Mouse (Mus musculus): ENCODE data around the gene Rock2.

Gene Rock2

DNA sequence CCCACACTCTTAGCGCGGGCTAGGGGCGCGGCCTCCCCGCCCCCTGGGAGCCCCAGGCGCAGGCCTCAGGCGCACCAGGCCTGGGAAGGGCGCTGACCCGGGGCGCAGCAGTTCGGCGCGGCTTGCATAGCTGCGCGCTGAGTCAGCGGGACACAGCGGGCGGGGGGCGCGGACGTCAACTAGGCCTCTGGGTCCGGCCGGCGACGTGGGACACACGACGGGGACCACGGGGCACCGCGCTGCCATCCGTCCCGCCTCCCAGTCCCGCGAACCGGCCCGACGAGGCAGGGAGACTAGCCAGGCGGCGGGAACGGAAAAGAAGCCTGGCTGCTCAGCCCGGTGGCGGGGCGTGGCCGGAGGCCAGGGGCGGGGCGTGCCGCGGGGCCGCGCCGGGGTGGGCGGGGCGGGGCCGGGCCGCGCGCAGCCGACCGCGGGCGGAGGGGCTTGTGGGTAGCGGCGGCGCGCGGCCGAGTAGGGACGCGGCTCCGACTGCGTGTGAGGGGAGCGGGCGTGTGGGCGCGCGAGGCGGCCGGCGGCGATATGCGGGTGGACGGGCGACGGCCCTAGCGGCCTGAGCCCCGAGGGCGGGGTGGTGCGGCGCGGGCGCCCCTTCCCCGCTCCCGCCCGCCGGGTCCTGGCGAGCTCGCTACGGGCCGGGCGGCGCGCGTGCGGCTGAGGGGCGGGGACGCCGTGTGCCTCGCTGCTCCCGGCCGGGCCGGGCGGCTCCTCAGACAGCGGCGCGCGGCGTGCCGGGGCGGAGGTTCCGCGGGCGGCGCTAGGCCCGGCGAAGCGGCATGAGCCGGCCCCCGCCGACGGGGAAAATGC lies at the start of gene Rock2:
TSS of gene Rock2 (plus strand) at position 500 of the 825 bp plus-strand sequence.
- peak; percentile 74 for DNase-seq (ENCODE audit: low spot score)

DNA sequence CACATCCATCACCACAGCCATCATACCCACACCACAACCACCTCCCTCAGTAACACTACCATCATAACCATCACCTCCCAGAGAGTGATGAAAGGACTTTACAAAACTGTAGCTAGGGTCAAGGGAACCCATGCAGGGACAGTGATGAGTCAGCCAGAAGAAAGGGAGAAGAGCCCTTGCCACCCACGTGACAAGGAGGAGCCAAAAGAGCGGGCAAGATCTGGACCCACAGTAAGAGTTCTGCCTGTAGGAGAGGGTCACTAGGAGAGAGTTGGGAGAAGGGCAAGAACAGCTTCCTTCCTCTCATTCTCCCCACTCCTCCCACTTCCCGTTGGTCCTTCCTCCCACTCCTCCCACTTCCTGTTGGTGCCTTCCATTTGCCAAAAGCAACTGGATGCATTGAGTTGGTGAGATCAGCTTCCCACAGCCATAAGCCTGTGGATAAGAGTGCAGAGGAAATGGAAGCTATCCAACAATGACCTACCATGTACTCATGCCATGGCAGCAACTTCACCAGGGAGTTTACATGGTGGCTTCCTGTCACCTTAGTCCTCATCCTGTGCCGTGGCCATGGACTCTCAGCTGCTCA lies 47.4 kb upstream of the Rock2 start:
- DNase-seq (ENCODE audit: low spot score), result no peak

DNA sequence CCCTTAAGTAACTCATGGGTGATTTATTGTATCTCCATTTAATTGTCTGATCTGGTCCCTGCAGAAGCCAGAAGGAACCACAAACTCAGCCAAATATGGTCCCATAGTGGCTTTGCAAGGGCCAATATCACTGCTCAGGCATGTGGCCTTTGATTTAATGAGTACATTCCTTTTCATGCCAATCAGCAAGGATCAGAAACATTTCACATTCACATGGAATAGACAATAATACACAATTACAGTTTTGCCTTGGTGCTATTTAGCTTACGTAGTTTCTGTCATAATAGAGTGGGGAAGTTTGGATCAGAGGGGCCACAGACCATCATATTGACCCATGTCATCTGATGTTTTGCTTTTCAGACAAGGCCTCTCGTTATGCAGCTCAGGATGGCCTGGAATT lies 46.2 kb upstream of the Rock2 start:
- DNase-seq (ENCODE audit: low spot score), result no peak

DNA sequence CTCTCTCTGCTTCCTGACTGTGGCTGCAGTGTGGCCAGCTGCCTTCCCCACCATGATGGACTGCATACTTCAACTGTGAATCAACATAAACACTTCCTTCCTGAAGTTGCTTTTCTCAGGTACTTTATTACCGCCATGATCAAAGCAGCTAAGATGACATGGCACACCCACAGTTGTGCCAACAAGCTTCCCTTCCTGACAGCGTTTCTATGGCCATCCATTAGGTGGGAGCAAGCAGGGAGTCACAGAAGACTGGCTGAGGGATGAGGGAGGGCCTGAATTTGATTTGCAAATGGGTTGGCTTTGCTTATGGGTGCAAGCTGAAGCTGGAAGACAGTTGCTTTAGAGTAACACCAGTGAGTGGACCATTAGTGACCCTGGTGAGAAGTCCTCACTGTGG lies 44.9 kb upstream of the Rock2 start:
- no peak for DNase-seq (ENCODE audit: low spot score)

DNA sequence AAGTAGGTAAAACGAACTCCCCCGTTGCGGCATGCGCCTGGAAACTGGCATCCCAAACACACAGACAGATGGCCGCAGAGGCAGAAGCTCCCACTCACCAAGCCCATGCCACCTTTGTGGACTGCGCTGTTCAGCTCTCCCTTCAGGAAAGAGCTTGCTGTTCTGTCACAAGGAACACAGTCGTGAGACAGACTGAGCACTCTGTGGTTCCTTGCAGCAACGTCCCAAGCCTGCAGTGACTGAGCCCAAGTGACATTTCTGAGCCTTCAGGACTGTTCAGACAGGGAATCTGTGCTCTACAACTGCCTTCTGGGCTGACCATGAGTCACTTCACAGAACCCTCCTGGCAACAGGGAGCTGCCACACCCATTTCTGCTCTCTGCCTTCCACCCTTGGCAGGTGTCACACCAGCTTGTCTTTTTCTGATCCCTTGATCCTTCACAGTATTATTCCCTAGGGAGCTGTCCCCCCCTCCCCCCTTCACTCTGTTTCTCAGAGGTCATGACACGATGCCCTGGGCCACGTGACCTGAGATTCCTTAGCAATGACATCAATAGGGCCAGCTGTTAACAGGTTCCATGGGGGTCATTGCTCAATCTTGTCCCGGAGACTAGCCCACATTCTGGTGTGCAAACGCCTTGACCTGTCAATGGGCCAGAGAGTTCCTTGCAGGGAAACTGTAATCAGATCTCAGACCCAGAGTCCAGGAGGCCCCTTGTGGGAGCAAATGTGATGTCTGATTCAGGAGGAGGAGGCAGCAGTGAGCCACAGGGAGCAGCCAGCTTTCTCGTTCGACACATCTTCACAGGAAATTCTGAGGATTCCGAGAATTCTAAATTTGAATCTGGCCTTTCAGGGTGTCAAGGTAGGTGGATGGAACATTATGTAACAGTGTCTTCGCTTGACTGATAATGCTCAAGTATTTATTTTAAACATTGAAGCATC lies 44.0 kb upstream of the Rock2 start:
- DNase-seq (ENCODE audit: low spot score), result peak; percentile 43

DNA sequence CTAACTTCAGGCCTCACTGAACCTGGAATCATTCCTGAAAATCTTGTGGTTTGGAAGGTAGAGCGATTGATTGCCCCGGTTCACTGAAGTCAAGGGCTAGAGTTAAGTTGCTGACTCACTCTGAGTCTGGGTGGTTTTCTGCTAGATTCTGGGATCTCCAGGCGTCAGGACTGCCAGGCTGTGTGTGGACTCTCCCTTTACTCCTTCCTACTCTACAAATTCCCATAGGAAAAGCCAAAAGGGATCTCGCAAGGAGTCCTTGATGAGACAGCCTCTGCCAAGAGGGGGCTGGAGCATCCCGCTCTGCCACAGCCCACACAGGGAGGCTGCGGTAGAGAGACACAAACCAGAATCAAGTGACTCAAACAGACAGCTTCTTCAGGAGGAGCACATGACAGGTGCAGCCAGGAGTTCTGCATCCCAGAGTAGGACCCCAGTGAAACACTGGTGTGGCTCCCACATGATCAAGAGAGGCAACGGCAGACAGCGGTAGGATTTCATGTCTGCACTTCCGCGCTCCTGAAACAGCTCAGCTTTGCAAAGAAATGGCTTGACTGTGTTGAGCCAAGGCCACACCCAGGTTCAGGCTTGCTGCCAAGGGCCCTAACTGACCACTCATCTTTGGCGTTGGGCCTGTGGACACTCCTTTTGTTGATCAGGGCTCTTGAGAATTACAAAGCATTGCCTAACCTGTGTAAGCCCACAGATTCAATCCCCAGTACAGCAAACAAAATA lies 41.1 kb upstream of the Rock2 start:
- peak; percentile 73 for DNase-seq (ENCODE audit: low spot score)

DNA sequence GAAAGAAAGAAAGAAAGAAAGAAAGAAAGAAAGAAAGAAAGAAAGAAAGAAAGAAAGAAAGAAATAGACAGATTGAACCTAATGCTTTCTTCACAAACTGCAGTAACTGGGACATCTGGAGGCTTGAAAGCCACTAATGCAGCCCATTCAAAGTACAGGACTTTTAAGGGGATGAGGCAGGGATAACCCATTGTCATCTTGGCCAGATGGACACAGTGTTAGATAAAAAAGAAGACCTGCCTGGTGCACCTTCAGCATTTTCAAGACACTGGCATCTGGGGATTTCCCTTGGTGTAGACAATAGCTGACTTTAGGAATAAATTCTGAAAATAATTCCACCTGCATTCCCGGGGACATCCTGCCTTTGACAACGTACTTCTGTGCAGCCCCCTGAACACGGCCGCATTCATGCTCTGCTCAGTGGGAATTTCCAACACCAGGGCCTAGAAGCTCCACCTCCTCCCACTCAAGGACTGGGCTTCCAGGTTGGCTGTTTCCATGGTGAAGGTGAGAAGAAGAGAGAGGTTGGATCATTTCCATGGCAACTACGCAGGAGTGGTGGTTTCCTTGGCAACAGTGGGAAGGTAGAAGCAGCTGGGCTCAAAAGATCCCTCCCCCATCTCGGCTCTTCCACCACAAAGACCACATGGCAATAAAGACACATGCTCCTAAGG lies 38.9 kb upstream of the Rock2 start:
- DNase-seq (ENCODE audit: low spot score), result no peak

DNA sequence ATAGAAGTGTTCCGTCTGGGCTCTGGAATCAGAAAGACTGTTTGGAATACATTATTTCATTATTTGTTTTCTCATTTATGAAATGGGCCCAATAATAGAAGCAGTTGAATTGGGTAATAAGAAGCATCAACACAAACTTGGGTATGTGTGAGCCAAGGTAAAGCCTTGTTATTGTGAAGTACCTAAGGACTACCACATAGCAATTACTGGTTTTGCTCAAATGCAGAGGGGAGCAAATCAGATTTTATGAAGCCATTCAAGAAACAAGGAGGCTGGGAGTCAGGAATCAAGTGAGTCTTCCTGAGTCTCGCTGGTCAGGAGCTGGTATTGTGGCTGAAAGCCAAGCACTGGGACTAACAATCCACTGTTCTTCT lies 38.4 kb upstream of the Rock2 start:
- no peak for DNase-seq (ENCODE audit: low spot score)

DNA sequence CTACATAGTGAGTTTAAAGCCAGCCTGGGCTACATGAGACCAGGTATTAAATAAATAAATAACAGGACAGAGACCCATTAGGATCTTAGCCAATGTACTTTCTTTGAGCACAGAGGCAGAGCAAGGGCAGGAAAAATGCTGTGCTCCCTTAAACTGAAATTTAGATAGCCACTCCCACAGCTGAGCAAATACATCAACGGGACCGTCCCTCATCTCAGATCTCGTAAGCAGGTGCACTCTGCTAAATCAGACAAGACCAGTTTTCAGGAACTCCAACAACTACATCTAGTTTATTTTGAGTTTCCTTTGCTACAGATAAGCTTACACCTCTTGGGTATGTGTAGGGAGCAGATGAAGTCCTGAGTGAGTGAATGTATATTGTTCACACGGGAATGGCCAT lies 36.6 kb upstream of the Rock2 start:
- no peak for DNase-seq (ENCODE audit: low spot score)

DNA sequence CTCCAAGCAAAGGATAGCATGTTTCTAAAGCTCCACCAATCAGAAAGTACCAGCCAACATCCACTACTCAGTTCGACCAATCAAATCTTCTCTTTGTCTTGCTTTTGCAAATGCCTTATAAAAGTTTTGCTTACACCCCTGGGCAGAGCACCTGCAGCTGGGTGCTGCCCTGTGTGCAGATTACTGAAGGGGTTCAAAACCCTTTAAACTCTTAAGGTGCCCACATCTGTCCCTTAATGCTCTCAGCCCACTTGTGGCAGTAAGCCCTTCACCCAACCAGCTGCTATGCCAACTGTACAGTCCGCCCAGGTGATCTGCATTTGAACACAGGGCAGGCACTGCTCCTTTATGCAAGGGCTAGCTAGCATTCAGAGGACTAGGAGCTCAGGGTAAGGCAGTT lies 34.9 kb upstream of the Rock2 start:
- DNase-seq (ENCODE audit: low spot score), result no peak

DNA sequence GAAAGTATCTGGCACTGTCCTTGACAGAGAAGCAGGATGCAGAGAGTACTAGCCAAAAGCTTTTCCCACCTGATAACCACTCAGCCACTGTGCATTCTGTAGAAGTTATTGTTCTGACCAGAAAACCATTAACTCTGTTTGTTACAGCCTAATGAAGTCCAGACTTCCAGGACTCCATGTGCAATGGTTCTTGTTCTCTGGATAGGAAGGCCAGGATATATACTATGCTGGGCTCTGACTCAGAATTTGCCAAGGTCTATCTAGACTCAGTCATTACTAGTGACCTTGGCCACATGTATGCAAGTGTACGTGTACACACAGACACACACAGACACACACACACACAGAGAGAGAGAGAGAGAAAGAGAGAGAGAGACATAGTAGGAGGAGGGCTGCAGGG lies 34.2 kb upstream of the Rock2 start:
- DNase-seq (ENCODE audit: low spot score), result no peak

DNA sequence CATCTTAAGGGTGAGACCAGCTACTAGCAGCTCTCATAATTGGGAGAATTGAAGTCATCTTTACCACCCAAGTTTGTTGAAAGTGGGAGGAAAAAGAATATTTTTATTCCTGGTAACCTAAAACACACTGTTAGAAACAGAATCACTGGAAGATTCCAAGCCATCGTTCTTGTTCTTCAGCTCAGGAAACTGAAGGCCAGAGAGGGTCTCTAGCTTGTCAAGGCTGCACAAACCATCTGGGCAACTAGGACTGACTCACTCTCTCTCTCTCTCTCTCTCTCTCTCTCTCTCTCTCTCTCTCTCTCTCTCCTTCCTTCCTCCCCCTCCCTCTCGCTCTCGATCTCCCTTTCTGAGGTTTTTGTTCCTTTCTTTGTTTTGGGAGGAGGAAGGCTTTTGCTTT lies 33.7 kb upstream of the Rock2 start:
- no peak for DNase-seq (ENCODE audit: low spot score)

DNA sequence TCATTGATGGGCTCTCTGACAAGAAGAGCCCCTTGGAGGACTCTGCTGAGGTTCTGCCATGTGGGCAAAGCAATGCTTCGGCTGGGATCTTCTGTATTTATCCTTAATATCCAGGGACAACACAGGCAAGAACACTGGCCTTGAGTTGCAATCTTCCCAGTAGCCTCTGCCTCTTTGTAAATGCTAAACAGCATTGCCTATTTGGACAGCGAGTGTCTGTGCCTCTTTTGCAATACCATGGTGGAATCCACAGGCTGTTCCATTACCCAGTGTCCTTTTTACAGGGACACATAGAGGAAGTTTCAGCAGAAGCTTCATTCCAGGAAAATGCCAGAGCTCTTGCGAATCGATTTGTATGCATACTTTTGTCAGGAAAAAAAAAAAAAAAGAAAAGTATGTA lies 30.2 kb upstream of the Rock2 start:
- peak; percentile 33 for DNase-seq (ENCODE audit: low spot score)

DNA sequence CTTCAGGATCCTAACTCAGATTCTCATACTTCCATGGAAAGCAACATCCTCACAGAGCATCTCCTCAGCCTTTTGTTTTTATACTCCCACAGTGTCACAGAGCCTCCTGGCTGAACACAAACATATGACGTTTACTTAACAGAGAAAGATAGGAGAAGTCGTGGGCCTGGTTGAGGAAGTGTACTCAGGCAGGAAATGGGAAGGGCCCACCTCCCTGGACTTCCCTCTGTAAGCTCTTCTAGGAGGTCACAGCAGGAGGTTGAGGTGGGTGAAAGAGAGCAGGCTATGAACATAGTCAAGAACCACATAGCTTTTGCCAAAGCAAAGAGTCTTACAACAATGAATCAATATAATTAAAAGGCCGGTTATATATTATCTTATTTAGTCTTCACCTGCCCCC lies 28.8 kb upstream of the Rock2 start:
- no peak for DNase-seq (ENCODE audit: low spot score)

DNA sequence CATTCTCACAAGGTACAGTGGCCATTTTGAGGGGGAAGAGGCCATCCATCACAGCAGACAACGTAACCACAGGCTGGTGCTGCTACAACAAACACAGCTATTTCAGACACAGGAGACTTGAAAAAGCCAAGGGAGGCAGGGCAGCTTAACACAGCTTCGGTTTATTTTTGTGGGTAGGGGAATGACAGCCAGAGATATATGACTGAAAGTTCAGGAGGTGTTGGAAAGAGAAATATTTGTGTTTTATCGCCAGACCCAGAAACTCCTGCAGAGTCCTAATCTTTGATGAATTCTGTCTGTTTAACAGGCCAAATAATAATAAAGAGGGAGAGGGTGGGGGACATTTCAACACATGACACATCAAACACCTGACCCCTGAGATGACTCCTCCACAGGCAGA lies 28.2 kb upstream of the Rock2 start:
- DNase-seq (ENCODE audit: low spot score), result no peak

DNA sequence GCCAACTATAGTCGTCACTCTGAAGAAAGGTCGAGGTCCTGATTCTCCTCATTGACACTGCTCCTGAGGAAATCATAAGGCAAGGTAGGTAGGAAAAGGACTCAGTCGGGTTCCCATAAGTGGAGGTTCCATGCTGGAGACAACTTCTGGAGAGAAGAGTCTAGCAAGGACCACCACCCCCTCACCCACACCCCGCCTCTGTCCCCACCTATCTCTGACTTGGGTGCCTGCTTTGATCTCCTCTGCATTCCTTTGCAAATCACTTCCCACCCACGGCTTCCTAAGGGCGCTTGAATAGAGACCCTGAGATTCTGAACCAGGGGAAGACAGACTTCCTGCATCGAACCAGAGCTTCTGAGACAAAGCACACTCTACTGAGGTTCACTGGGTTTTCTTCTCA lies 27.4 kb upstream of the Rock2 start:
- no peak for DNase-seq (ENCODE audit: low spot score)

DNA sequence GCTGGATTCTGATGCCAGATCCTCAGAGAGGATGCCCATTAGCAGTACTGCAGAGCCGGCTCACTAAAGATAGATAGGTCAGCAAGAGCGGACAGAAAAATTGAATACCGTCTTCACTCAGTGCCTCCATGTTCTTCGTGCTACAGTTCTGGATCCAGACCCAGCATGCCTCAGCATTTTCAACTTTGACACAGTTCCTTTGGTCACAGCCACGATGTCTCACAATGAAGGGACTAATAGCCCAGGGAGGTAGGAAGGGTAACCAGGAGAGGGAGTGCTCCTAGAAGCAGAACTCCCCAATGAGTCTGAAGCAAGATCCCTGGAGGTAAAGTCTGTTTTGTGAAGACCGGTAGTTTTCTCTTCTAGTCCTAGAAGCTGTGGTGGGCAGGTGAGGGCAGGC lies 26.1 kb upstream of the Rock2 start:
- DNase-seq (ENCODE audit: low spot score), result no peak

DNA sequence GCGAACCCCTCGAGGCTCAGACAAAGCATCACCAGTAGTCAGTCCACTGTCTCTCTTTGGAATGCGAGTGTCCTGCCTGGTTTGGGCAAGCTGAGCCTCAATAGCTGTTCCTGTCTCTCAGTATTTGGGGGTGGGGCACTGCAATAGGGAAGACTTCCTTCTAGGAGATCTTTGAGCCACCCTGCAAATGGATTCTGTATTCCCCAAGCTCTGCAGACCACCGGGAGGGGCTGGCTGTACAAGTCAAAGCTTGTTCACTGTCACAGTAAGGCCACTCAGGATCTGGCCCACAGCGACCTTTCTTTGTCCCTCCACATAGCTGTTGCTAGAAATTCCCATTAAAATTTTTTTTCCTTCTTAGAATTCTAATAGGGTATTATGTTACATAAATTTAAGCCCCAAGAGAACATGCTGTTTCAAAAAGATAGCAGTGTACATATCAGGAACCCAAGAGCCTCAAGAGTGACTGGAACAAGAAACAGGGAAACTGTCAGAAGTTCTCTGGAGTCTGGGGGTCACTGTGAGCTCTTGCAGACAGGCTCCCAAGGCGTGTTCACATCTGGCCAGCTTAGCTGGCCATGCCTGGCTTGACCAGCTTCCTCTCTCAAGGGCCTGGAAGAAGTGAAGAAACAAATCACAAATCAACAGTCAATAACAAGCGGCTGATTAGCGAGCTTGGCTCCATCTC lies 25.5 kb upstream of the Rock2 start:
- no peak for DNase-seq (ENCODE audit: low spot score)

DNA sequence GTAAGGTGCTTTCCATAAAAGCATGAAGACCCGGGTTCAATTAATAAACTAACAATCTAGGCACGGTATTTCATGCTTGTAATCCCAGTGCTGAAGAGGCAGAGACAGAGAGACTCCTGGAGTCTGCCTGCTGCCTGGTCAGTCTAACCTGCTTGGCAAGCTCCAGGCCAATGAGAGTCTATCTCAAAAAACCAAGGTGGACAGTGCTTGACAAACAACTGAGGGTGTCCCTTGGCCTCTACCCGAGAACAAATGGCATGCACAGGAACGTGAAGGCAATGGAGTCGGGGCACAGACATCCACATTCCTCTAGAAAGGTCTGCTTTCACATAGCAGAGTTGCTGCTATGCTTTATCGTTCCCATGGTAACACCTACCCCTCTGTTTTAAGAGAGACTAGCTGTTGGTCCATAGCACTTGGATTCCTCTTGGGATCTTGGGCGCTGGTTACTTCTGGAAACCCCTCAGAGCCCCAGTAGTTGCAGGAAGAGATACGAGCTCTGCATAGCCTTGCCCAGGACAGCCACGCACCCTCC lies 24.8 kb upstream of the Rock2 start:
- DNase-seq (ENCODE audit: low spot score), result no peak

DNA sequence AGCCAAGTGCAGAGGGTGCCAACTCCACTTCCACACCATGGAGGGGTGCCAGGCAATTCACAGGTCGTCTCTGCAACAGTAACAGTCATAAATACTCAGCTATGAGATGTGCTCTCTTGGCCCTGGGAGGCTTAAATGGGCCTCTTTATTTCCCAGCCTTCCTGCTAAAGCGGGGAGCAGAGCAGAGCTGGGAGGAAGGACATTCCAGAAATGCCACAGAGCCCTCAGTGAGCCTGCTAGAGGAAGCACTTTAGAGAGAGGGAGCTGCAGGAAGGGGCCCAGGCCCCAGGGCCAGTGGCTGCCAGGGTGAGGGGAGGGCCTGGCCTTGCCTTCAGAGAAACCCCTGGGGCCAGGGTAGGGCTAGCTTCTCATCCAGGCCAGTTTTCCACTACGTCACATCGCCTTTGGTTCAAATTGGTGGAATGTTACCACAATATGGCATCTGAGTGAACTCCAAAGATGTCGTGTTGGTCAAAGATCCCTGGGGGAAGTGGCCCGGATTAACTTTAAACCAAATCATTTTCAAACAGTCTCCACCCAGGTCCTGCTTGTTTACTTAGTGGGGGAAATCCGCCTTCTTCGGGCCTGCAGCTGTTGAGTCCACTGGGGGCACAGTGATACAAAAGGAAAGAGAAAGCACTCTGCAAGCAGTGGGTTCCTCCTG lies 24.2 kb upstream of the Rock2 start:
- no peak for DNase-seq (ENCODE audit: low spot score)

All from ovary, adult 18-20 months (tissue).